Mouse (Mus musculus) large intestine, adult 2 months (tissue): ENCODE results near the gene Zfp13. TPM values are rescaled to one million over a fixed set of nuclear protein-coding genes. Genes with fewer than 3 reads are reported as not detected.
"Not testable (repeated sequence)": the region's sequence is repeated elsewhere in the genome, so short reads cannot be mapped to it uniquely, and the experiment has no call there.

Experiments used
- DNase-seq: peaks from one replicate; pipeline ENCODE4 v3.0.0-alpha.2; 2012; ENCODE audit warnings: low read depth, low spot score
- WGBS: fragments of 180-500 bp; shearing (Covaris S2); methylation state at CpG from one replicate; pipeline ENCODE4 v1.1.7; 2018; 5-methylcytosine and 5-hydroxymethylcytosine counted together
- polyA plus RNA-seq: library from polyadenylated mRNA; depleted of rRNA; stranded (reverse); fragments of >200 nt; gene quantifications from 2 replicates; pipeline ENCODE4 v1.2.3, GENCODE M21; 2012

Zfp13 gene
- polyA plus RNA-seq, 1 experiment: 4.4 TPM

DNA sequence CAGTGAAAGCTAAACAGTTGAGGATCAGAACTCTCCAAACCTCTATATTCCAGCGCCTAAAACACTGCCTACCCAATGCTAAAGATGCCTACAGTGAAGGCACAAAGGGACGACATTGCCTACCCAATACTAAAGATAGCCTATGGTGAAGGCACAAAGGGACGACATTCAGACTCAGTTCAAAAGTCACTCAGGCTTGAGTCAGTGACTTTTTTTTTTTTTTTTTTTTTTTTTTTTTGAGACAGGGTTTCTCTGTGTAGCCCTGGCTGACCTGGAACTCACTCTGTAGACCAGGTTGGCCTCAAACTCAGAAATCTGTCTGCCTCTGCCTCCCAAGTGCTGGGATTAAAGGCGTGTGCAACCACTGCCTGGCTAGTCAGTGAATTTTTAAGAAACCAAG is 4.1 kb downstream of the Zfp13 start:
- WGBS: 86% methylated on average over 4 of the region's 4 CpGs
- DNase-seq: not testable (repeated sequence)

DNA sequence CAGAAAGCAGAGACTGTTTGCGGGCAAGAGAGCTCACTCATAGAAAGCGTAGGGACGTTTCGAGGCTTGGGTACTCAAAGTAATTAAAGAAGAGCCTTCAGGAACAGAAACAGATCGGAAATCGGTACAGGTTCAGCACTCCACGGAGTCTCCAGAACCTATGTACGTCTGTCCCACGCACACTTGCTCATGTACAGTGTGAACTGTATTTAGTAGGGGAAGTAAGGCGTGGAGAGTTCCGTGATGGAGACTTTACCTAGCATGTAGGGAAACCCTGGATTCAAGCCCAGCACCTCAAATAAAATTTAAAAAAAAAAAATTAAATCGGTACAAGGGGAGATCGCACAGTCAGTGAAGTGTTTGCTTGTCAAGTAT is 6.4 kb downstream of the Zfp13 start:
- 5% methylated on average over 13 of the region's 13 CpGs for WGBS
- no peak for DNase-seq

DNA sequence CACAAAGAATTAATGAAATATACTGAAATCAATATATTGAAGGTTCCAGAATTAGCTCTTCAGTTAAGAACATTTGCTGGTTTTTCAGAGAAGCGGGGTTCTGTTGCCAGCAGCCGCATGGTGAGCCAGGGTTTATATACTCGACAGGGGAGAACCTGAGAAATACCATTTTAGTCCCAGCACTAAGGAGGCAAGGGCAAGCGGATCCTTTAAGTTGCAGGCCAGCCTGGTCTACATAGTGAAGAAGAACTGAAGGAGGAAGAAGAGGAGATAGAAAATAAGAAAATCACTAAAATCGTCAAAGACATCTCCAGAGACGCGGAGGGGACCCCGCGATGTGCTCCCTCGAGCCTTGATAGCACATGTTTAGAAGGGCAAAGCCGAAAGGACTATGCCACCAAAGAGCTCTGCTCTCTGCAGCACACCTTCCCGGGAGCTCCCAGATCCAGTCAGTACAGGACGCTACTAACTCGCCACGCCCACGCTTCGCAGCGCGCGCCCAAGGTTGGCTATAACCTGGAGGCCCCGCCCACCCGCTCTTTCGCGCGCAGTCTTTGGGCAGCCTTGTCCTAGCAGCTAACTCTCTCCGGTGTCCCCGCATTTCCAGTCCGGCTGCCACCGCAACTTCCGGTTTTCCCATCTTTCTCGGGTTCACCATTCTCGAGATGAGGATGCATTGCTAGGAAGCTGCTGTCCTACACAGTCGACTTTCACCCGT is 6.9 kb downstream of the Zfp13 start:
- DNase-seq: peak; percentile 99
- WGBS: 7% methylated on average over 34 of the region's 34 CpGs

DNA sequence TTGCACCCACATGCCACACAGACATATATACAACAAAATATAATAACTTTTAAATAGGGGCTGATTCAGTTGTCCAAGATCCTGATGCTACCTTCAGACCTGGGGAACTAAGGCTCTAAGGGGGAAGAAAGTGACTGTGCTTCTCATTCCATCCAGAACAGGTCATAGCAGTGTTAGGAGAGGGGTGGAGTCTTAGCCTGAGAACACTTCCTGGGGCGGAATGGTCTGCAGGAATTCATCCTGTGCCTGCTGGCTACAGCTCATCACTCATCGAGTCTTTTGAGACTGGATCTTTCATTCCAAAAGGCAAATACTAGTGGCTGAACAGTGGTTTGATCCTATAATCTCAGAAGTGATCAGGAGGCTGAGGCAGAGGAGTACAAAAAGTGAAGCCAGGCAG is 12.0 kb downstream of the Zfp13 start:
- WGBS: 54% methylated on average over 2 of the region's 2 CpGs
- no peak for DNase-seq

DNA sequence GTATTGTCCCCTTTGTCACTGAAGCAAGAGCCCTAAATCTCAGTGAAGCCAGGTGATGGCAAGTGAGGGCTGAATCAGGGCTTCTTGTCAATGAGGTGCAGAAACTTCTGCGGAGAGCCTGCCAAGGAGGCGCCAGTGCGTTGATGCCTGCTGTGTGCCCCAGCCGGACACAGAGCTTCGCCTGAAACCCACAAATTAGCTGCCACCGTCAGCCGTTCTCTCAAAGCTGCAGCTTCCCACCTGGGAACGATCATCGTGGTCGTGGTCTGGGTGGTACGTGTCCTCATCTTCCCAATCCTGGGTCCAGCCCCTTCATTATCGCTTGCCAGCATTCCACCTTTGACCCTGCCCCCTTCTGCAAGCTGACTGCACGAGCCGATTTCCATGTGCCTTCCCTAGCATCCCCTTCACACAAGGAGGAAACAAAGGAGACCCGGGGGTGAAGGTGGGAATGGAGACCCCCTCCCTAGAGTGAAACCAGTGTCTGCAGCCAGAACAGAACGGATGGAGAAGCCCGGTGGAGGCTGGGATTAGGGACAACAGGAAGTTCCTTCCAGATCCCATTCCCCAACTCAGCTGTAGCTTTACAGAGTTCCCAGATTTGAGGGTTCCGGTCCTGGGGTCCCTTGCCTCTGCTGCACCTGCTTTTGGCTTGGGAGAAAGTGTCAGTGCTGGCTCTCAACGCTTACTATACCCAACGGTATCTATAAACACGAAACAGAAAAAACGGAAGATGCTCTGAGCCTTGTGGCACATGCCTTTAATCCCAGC is 13.4 kb downstream of the Zfp13 start:
- no peak for DNase-seq
- 2% methylated on average over 22 of the region's 22 CpGs for WGBS

DNA sequence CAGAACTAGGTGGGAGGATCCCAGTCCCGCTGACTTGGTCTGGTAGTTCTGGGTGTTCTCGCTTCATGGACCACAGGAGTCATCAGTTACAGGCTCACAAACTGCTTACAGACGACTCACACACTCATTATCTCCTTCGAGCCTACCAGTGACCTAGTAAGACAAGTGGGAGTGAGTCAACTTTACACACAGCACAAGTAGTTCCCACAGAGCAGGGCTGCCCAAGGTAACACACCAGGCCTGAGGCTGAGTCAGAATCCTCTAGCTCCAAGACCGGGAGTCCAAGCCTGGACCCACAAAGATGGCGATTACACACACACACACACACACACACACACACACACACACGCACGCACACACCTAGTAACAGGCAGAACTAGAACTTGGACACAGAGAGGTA is 14.5 kb downstream of the Zfp13 start:
- 69% methylated on average over 8 of the region's 8 CpGs for WGBS
- no peak for DNase-seq

DNA sequence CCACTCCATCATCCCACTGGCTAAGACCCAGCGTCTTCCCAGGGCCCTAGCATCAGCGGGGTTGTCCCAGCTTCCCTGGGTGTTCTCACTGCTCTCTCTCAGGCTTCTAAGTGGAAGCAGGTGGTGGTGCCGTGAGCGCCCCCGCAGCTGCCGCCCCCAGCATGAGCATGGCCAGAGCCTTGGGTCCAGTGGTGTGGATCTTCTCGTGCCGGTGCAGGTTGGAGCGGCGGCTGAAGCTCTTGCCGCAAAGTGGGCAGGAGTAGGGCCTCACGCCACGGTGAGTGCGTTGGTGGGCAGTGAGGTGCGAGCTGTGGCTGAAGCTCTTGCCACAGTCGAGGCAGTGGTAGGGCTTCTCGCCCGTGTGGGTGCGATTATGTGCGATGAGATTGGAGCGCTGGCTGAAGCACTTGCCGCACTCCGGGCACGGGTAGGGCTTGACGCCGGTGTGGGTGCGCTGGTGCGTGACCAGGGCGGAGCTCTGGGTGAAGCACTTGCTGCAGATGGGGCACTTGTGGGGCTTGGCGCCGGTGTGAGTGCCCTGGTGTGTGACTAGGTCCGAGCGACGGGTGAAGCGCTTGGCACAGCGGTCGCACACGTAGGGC is 23.2 kb downstream of the Zfp13 start:
- DNase-seq: no peak
- 95% methylated on average over 38 of the region's 38 CpGs for WGBS

DNA sequence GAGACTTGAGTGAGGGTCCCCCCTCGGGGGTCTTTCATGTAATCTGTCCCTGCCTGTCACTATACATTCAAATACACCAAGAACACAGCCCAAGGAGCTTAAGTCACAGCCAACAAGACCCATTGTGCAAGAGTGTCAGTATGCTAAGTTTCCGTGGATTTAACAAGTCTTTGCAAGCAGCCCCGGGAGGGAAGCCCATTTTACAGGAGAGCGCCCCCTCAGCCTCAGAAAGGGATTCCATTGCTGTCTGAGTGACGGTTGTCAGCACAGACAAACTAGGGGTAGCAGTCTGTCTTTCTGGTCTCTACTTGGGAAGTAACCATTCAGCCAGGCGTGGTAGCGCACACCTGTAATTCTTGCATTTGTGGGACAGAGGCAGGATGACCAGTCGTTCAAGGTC is 25.2 kb downstream of the Zfp13 start:
- no peak for DNase-seq
- 85% methylated on average over 8 of the region's 8 CpGs for WGBS

DNA sequence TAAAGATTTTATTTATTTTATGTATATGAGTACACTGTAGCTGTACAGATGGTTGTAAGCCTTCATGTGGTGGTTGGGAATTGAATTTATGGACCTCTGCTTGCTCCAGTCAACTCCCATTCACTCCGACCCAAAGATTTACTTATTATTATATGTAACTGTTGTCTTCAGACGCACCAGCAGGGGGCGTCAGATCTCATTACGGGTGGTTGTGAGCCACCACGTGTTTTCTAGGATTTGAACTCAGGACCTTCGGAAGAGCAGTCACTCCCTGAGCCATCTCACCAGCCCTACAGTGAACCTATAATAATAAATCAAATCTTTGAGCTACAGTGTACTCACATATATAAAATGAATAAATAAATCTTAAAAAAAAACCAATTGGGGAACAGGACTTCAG is 27.2 kb downstream of the Zfp13 start:
- WGBS: 78% methylated on average over 6 of the region's 6 CpGs
- DNase-seq: no peak

DNA sequence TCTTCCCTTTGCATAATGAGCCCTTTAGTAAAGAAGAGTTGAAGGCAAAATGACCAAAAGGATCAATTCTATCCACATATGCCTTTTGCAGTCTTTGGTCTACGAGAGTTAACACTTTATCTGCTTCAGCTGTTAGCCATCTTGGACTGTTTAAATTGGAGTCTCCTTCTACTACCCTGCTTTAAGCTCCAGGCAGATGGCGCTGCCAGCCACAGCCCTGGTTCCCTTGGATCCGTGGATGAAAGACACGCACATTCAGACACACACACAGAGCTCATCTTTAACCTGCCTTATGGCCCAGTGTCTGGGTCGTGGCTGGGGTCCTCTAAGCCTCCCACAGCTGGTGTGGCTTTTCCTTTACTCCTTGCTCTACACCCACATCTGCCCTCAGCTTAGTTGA is 28.2 kb downstream of the Zfp13 start:
- DNase-seq: no peak
- 22% methylated on average over 5 of the region's 5 CpGs for WGBS

DNA sequence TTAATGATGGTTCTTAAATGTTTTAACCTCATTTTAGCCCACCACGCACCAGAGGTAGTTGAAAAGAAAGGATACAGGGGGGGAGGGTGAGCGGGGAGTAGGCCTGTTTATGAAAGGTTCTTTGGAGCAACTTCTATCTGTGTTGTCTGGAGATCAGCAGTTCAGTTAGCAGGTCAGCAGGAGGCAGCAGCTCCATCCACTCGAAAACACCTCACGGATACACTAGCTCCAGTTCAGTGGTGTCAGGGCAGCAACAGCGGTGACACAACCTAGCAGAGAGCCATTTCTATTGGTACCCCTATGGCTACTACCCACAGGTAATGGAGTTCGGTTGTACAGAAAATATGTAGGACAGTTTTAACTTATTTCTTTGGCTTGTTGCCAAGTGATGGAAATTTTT is 29.3 kb downstream of the Zfp13 start:
- WGBS: 19% methylated on average over 6 of the region's 6 CpGs

DNA sequence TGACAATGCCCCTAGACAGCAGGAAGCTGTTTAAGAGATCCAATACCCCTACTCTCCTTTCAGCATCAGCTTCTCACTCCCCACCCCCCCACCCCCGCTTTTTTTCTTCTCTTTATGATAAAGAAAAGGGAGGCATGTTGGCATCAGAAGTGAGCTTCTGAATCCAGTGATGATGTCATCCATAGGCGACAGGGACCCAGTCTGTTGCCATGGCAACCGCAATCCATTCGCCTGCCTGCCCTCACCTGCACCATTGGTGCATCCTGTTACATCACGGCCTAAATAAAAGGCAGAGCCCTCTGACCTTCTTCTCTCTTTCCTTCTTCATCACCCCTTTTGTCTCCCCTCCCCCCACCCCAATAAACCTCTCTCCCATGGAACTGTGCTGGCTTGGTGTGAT is 30.9 kb downstream of the Zfp13 start:
- DNase-seq: no peak
- 52% methylated on average over 5 of the region's 5 CpGs for WGBS

More for the DNA sequence above, 29.3 kb downstream of the Zfp13 start:
- no peak for DNase-seq

DNA sequence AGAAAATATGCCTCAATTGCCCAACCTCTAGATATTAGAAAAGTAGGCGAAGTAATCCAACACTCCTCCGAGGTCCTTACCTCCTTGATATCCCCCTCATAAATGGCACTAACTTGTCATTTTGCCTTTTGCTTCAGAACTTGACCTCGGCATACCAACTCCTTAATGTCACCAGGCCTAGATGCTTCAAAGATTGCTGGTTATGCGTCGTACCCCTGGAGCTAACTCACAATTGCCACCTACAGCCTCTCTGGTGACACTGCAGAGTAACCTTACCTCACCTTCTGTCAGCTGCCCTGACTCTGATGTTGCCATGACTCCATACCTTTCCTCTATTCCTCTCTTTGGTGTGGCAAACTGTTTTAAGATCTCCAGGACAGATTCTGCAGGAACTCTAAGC is 32.5 kb downstream of the Zfp13 start:
- no peak for DNase-seq
- WGBS: 43% methylated on average over 5 of the region's 5 CpGs

DNA sequence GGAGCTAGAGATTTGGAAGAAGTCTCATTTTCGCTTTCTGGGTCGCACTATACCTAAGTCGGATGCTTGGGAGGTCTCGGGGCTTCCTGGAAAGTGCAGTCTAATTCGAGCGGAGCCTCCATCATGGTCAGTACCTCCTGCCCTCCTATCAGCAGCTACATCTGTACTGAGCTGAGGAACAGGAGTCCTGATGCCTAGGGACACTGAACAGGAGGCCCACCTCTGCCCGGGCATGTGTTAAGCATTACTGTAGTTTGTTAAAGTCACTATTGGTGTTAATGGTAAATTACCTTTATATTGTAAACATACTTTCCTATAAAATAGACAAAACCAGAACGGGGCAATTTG is 34.9 kb downstream of the Zfp13 start:
- no peak for DNase-seq
- WGBS: 1% methylated on average over 8 of the region's 8 CpGs

DNA sequence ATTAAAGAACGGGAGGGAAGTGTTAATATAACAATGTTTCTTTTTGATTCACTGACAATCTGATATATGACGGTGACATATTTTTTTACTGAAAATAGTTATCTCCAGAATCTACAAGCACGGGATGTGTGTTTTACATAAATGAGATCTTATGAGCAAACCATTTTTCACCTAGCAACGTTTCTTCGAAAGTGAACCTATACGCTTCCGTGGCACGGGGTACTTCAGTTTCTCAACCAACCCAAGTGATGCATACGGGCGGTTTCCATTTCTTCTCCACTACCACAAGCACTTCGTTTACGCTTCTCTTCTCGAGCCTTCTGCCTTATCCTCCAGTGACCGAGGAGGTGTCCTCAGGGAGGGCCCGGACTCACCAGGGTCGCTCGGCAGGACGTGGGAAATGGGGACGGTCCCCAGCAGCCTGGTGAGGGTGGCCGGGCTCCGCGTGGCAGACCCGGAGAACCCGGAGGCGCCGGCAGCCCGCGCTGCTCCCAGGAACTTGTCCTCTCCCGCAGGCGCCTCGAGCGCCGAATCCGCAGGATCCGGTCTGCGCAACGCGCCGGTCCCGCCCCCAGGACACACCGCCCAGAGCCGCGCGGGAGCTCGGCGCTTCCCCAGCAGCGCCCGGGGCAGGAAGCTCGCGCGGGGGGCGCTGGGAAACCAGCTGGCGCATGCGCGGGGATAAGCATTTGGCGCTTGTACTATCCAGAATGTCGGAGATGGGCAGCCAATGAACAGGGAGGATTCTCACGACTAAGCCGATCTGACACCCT is 35.5 kb downstream of the Zfp13 start, which contains the start of gene Zfp213:
Zfp213 (minus strand) TSS at position 644 of the 773 bp plus-strand sequence.
- WGBS: under 1% methylated on average over 59 of the region's 59 CpGs
- peak; percentile 87 for DNase-seq

DNA sequence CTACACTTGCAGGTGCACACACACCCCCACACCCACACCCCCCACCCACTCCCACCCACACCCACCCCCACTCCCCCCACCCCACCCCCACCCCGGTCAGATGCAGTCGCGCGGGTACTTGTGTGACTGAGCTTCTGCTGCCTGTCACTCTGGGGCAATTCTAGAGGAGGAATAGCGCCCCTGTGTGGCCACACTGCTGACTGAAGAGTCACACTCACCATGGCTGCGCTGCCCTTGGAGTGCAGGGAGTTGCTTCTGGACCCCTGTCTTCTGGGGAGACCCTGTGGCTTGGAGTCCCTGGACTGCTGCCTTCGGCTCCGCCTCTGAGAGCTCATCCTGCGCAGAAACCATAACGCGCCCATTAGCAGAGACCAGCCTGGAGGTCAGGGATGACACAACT is 39.5 kb downstream of the Zfp13 start:
- DNase-seq: no peak
- 61% methylated on average over 11 of the region's 11 CpGs for WGBS

DNA sequence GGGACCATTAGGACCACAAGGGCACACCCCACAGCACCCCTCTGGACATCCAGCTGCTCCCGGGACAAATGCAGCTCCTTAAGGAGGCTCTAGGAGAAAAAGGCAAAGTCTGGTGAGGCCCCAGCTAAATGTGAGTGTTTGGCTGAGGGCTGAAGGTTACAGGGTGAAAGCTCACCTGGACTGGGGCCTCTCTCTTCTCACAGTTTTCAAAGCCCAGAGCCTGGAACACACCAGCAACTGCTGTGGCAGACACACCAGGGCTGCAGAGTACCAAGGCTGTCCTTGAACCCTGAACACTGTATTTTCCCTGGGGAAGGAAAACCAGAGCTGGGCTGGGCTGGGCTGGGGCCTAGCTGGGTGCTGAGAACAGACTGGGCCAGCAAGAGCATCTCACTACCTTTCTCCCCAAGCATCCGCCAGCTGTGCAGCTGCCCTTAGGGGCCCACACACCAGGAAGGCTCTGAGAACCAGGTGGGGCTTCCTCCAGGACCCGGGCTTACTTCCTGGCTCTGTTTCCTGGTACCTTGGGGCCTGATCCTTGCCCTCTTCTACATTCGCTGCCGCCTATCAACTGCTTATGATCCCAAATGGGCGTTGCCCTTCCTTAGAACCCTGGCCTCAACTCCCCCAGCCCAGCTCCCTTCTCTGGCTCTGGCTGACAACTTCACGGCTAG is 43.9 kb downstream of the Zfp13 start:
- no peak for DNase-seq
- 43% methylated on average over 7 of the region's 7 CpGs for whole genome bisulfite sequencing

DNA sequence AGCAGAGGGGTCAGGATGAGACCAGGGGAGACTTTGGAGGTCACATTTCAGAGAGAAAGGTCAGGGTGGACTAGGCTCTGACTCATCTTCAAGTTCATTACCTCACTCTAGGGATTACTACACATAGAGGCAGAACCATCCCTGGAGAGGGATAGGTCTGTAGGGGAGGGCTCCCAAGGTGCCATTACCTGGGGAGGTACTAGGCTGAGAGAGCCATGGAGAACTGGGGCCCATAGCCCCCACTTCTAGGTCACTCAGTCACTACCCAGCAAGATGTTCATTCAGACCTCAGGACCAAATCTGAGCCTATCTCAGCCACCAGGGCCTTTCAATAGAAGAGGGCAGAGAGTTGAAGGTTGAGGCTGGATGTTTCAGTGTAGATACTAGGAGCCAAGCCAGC is 45.0 kb downstream of the Zfp13 start:
- DNase-seq: no peak

DNA sequence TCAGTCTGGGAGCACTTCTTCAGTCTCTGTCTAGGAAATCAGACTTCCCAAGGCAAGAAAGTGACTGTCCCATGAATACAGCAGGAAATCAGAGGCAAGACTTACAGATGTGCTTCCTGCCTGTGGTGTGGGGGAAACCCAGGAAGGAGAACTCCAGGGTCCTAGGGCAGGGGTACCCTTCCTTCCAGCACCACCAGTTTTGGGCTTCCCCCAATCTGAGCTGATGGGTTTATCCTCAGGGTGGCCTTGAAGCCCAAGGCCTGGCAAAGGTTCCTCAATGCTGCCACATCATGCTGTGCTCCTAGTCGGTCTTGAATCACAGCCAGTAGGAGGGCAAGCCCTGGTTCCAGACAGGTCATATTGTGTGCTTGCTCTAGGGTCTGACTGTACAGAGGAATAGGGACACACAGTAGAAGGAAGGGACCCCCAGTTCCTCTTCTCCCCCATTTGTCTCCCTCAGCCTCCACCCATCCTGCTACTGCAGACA is 45.6 kb downstream of the Zfp13 start:
- no peak for DNase-seq
- 71% methylated on average over 1 of the region's 1 CpGs for WGBS
